Mouse (Mus musculus) thymus, postnatal 0 days (tissue): Measurements from ENCODE around the gene Mfsd8. TPM values are rescaled to one million over a fixed set of nuclear protein-coding genes. Genes with fewer than 3 reads are reported as not detected.
A peak's percentile ranks its signal among the peaks of the same experiment; 100 is the strongest.
"Not testable (repeated sequence)": the region's sequence is repeated elsewhere in the genome, so short reads cannot be mapped to it uniquely, and the experiment has no call there.

Experiments
- DNase-seq: peaks from one replicate; pipeline ENCODE4 v3.0.0-alpha.2; 2015; ENCODE audit warnings: low spot score
- polyA plus RNA-seq: library from polyadenylated mRNA; unstranded; fragments of >200 nt; fragmentation: Nextera tagmentation; extraction: Ambion mirVana; gene quantifications from 2 replicates; pipeline ENCODE4 v1.2.1, GENCODE M21; 2015

Mfsd8 gene
- polyA plus RNA-seq, result 11.6 and 11.7 TPM in 2 replicates

- peak; percentile 98 for DNase-seq
Observed at GRCm38 (mm10) chr3:40846473-40846956, at the start of gene Mfsd8. Gene Mfsd8 (minus strand): TSS chr3:40846886.

GRCm38 (mm10) chr3:40894336-40894735, 47.6 kb upstream of the Mfsd8 start:
- DNase-seq, result peak; percentile 45

- DNase-seq, result peak; percentile 98
Observed at GRCm38 (mm10) chr3:40893816-40894258, 47.2 kb upstream of the Mfsd8 start.

GRCm38 (mm10) chr3:40853123-40853738, 6.5 kb upstream of the Mfsd8 start:
- DNase-seq, result not testable (repeated sequence)

- DNase-seq, result not testable (repeated sequence)
Observed at GRCm38 (mm10) chr3:40847936-40848335, 1.2 kb upstream of the Mfsd8 start.

- peak; percentile 44 for DNase-seq
Observed at GRCm38 (mm10) chr3:40847018-40847417, 332 bp upstream of the Mfsd8 start.

GRCm38 (mm10) chr3:40846957-40847017, 101 bp upstream of the Mfsd8 start, which contains the start of gene Abhd18:
Gene Abhd18 (plus strand): TSS chr3:40846970.
- DNase-seq, result not testable (repeated sequence)

- not testable (repeated sequence) for DNase-seq
Observed at GRCm38 (mm10) chr3:40845521-40845920, 1.2 kb downstream of the Mfsd8 start.

GRCm38 (mm10) chr3:40813275-40813674, 33.4 kb downstream of the Mfsd8 start:
- no peak for DNase-seq

GRCm38 (mm10) chr3:40809894-40810293, 36.8 kb downstream of the Mfsd8 start:
- DNase-seq, result no peak

GRCm38 (mm10) chr3:40808686-40809085, 38.0 kb downstream of the Mfsd8 start:
- no peak for DNase-seq

- DNase-seq, result no peak
Observed at GRCm38 (mm10) chr3:40806871-40807270, 39.8 kb downstream of the Mfsd8 start.

GRCm38 (mm10) chr3:40800373-40800823, 46.3 kb downstream of the Mfsd8 start:
- DNase-seq, result peak; percentile 49

GRCm38 (mm10) chr3:40799530-40800372, 46.9 kb downstream of the Mfsd8 start, which contains the start of gene Plk4:
Gene Plk4 (plus strand): TSS chr3:40800019.
- peak; percentile 97 for DNase-seq

- peak; percentile 65 for DNase-seq
Observed at GRCm38 (mm10) chr3:40798500-40798899, 48.2 kb downstream of the Mfsd8 start.

GRCm38 (mm10) chr3:40798054-40798453, 48.6 kb downstream of the Mfsd8 start:
- DNase-seq, result no peak

GRCm38 (mm10) chr3:40793783-40794182, 52.9 kb downstream of the Mfsd8 start:
- DNase-seq, result no peak

Other genes starting within 250 kb of the Mfsd8 start
- 0.10 and 0.15 TPM in 2 replicates for gene Slc25a31, start 138.0 kb downstream of the Mfsd8 start, polyA plus RNA-seq
- 22.8 and 25.9 TPM in 2 replicates for gene Hspa4l, start 102.4 kb downstream of the Mfsd8 start, polyA plus RNA-seq
- gene Plk4, start 46.9 kb downstream of the Mfsd8 start, polyA plus RNA-seq, result 45.6 and 50.8 TPM in 2 replicates
- gene Abhd18, start 84 bp upstream of the Mfsd8 start, polyA plus RNA-seq, result 8.5 and 12.5 TPM in 2 replicates
- gene 1700034I23Rik, start 55.7 kb upstream of the Mfsd8 start, polyA plus RNA-seq, result 0.05 and 0.17 TPM in 2 replicates
- 5.7 and 8.5 TPM in 2 replicates for gene Larp1b, start 102.9 kb upstream of the Mfsd8 start, polyA plus RNA-seq
- gene Pgrmc2, start 236.2 kb upstream of the Mfsd8 start, polyA plus RNA-seq, result 21.2 and 23.8 TPM in 2 replicates